Mouse (Mus musculus) sigmoid colon, adult 10 weeks (tissue): Measurements from ENCODE around the gene Acbd3. TPM values are rescaled to one million over a fixed set of nuclear protein-coding genes. Genes with fewer than 3 reads are reported as not detected.

ENCODE experiments used
- polyA plus RNA-seq: library from polyadenylated mRNA; stranded (reverse); fragments of 350-450 nt; fragmentation: Illumina TruSeq; extraction: RNeasy Lipid Tissue Mini Kit (QIAGEN cat#74804); gene quantifications from one replicate; pipeline ENCODE4 v1.2.3, GENCODE M21; 2014; ENCODE audit warnings: low read depth, low replicate concordance

Acbd3 gene
- polyA plus RNA-seq, result 135 TPM

DNA sequence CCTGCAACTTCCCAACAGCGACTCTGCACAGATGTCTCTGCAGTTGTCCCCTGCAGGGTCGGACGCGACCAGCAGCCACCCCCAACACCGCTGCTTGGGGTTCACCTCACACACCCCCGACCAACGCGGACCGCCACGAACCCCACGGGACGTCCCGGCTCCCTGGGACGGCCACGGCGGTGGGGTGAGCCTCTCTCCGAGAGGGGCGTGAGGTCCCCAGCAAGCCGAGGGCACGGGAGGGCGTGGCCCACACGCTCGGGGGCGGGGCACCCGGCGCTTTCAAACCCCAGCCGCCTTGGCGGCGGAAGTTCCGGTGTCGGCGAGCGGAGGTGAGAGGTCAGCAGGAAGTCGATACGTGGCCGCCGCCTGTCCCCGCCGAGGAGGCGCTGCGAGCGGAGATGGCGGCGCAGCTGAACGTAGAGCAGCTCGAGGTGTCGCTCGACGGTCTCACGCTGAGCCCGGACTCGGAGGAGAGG is at the start of gene Acbd3:
Acbd3 (plus strand) TSS at position 340 of the 476 bp plus-strand sequence.

DNA sequence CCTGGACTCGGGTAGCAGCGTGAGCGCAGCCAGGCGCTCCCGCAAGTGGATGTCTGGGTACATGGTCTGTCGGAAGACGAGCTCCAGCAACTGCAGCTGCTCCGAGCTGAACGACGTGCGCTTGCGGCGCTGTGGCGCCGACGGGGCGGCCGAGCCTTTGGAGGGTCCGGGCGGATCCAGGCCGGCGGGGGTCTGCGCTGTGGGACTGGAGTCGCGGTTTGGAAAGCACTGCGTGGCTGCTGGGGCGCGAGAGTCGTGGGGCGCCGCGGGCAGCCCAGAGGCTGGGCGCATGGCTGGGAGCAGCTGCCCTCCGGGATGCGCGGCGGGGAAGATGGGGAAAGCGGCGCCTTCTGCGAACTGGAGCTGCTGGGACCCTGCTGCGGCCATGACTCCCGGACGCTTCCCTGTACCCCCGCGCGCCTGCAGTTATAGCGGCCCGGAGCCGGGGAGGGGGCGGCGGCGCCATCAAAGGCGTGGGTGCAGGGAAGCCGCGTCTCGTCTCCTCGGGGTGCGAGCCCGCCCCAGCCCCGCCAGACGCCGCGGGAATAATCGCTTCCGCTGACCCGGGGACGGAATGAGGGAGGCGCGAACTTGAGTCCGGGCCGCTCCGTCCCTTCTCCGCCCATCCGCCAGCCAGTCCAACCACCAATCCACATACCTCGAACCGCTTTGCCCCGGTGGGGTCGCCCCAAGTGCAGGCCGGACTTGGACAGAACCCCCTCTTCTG is 29.1 kb upstream of the Acbd3 start, which contains the start of gene Mixl1:
Mixl1 (minus strand) TSS at position 409 of the 727 bp plus-strand sequence.

Other genes with a start within 250 kb of the Acbd3 start
- 9.5 TPM for gene Stum, start 242.5 kb upstream of the Acbd3 start, polyA plus RNA-seq
- 10.5 TPM for gene Parp1, start 157.1 kb upstream of the Acbd3 start, polyA plus RNA-seq
- gene Lin9, start 84.9 kb upstream of the Acbd3 start, polyA plus RNA-seq, result 16.4 TPM
- gene Mixl1, start 29.0 kb upstream of the Acbd3 start, polyA plus RNA-seq, result not detected
- gene H3f3a, start 87.9 kb downstream of the Acbd3 start, polyA plus RNA-seq, result 1,838 TPM
- 25.2 TPM for gene Sde2, start 125.1 kb downstream of the Acbd3 start, polyA plus RNA-seq
- gene Lefty2, start 167.1 kb downstream of the Acbd3 start, polyA plus RNA-seq, result not detected
- gene Pycr2, start 178.2 kb downstream of the Acbd3 start, polyA plus RNA-seq, result 1.5 TPM
- gene Lefty1, start 209.0 kb downstream of the Acbd3 start, polyA plus RNA-seq, result 1.4 TPM
- gene Tmem63a, start 216.3 kb downstream of the Acbd3 start, polyA plus RNA-seq, result 16.8 TPM